Mouse (Mus musculus) MEL (cell line): ENCODE measurements at regions not wholly inside any gene's neighbourhood (a gene's known extent, or its start where the extent isn't known, plus 50 kb on each side); places are given as distances from the start of the nearest gene placed in this dataset.

ENCODE experiments used
- BHLHE40 ChIP-seq: IDR thresholded peaks from 2 replicates; pipeline ENCODE4 v1.6.1; 2012; ENCODE audit warnings: low read depth, mild to moderate bottlenecking, inconsistent platforms, low read length, improper control_type of control experiment, borderline replicate concordance
- CTCF ChIP-seq, 3 experiments: IDR thresholded peaks in 2 of 3; conservative IDR thresholded peaks in 1 of 3; 2 replicates each; pipeline ENCODE4 v1.5.1; 2011 to 2012; ENCODE audit warnings: low read length in 3 of 3, low read depth in 2 of 3, mild to moderate bottlenecking in 2 of 3, improper control_type of control experiment in 1 of 3, inconsistent platforms in 1 of 3, mixed read lengths in 1 of 3, moderate library complexity in 1 of 3; ENCODE audit not compliant: control insufficient read depth in 1 of 3, insufficient read depth in 1 of 3, poor library complexity in 1 of 3, severe bottlenecking in 1 of 3
- E2F4 ChIP-seq: IDR thresholded peaks from 2 replicates; pipeline ENCODE4 v1.6.1; 2011; ENCODE audit warnings: low read depth, low read length, improper control_type of control experiment, borderline replicate concordance
- GABPA ChIP-seq: IDR thresholded peaks from 2 replicates; pipeline ENCODE4 v1.6.1; 2012; ENCODE audit warnings: low read depth, mild to moderate bottlenecking, inconsistent platforms, low read length, improper control_type of control experiment, moderate library complexity
- MAFK ChIP-seq: IDR thresholded peaks from 2 replicates; pipeline ENCODE4 v1.6.1; 2011; ENCODE audit warnings: low read depth, mild to moderate bottlenecking, low read length, improper control_type of control experiment, borderline replicate concordance
- MEF2A ChIP-seq: IDR thresholded peaks from 2 replicates; pipeline ENCODE4 v1.6.1; 2014; ENCODE audit warnings: low read depth, mild to moderate bottlenecking, inconsistent platforms, low read length, improper control_type of control experiment; ENCODE audit not compliant: poor library complexity, insufficient replicate concordance, severe bottlenecking; ENCODE audit errors: extremely low read depth
- MYC ChIP-seq: IDR thresholded peaks from 2 replicates; pipeline ENCODE4 v1.6.1; 2011; ENCODE audit warnings: low read depth, mild to moderate bottlenecking, low read length, improper control_type of control experiment, moderate library complexity
- POLR2A ChIP-seq, 2 experiments: IDR thresholded peaks; 2 replicates each; pipeline ENCODE4 v1.6.1; 2011 to 2012; ENCODE audit warnings: low read length in 2 of 2, mild to moderate bottlenecking in 2 of 2, control low read depth in 1 of 2, improper control_type of control experiment in 1 of 2, low read depth in 1 of 2, moderate library complexity in 1 of 2; ENCODE audit not compliant: control insufficient read depth in 1 of 2, insufficient read depth in 1 of 2, poor library complexity in 1 of 2
- POLR2AphosphoS2 ChIP-seq: IDR thresholded peaks from 2 replicates; pipeline ENCODE4 v1.6.1; 2011; ENCODE audit warnings: low read length, improper control_type of control experiment
- SMC3 ChIP-seq: IDR thresholded peaks from 2 replicates; pipeline ENCODE4 v1.6.1; 2011; ENCODE audit warnings: low read depth, low read length, improper control_type of control experiment
- UBTF ChIP-seq: IDR thresholded peaks from 2 replicates; pipeline ENCODE4 v1.6.1; 2012; ENCODE audit warnings: low read depth, mild to moderate bottlenecking, inconsistent platforms, low read length, improper control_type of control experiment, moderate library complexity, borderline replicate concordance; ENCODE audit not compliant: insufficient read depth
- USF1 ChIP-seq: IDR thresholded peaks from 2 replicates; pipeline ENCODE4 v1.6.1; 2014; ENCODE audit warnings: low read depth, mild to moderate bottlenecking, inconsistent platforms, low read length, improper control_type of control experiment, moderate library complexity
- ZMIZ1 ChIP-seq: IDR thresholded peaks from 2 replicates; pipeline ENCODE4 v1.6.1; 2012; ENCODE audit warnings: low read depth, mild to moderate bottlenecking, inconsistent platforms, low read length, improper control_type of control experiment, moderate library complexity

- TF ChIP-seq E2F4 (no peak), MYC (no peak), GABPA (no peak), MAFK (no peak), CTCF (IDR thresholded peaks at IDR 0.05 in 2 of 3, conservative IDR thresholded peaks at IDR 0.05 in 1 of 3; ENCODE audit: control insufficient read depth in 1 of 3, insufficient read depth in 1 of 3, low read depth in 2 of 3, low read length in 3 of 3, poor library complexity in 1 of 3, severe bottlenecking in 1 of 3) (no peak), BHLHE40 (no peak), MEF2A (no peak), ZMIZ1 (no peak), SMC3 (no peak), POLR2AphosphoS2 (no peak), USF1 (no peak), UBTF (no peak), POLR2A (IDR thresholded peaks at IDR 0.05; ENCODE audit: control insufficient read depth in 1 of 2, insufficient read depth in 1 of 2, low read depth in 1 of 2, low read length in 2 of 2, poor library complexity in 1 of 2) (no peak)
Measured at GRCm38 (mm10) chr9:61711296-61711695, 203.0 kb downstream of the Rplp1 start.
